Mouse (Mus musculus) left cerebral cortex, postnatal 4 days (tissue): ENCODE results near the gene Myo18a. TPM values are rescaled to one million over a fixed set of nuclear protein-coding genes. Genes with fewer than 3 reads are reported as not detected.

Experiments used
- total RNA-seq, 2 experiments: library from RNA; stranded (reverse); gene quantifications; 2 replicates each; pipeline ENCODE4 v1.2.3; 2021

Myo18a gene
- total RNA-seq, 2 experiments from 2014 or later, result 146 to 151 TPM

Other genes with a start within 250 kb of the Myo18a start
- gene Abhd15, start 248.1 kb upstream of the Myo18a start, total RNA-seq, result under 1 TPM; 0.50 to 0.54 TPM
- 1 to 10 TPM; 5.8 TPM for gene Trp53i13, start 247.3 kb upstream of the Myo18a start, total RNA-seq
- not detected for gene Gm10392, start 244.0 kb upstream of the Myo18a start, total RNA-seq
- 100 to 1,000 TPM; 104 to 113 TPM for gene Taok1, start 155.4 kb upstream of the Myo18a start, total RNA-seq
- 10 to 100 TPM; 74.1 to 76.0 TPM for gene Nufip2, start 77.1 kb upstream of the Myo18a start, total RNA-seq
- under 1 TPM; 0.26 to 0.52 TPM for gene Cryba1, start 38.0 kb upstream of the Myo18a start, total RNA-seq
- gene Gm10277, start 24.5 kb downstream of the Myo18a start, total RNA-seq, result not detected
- gene Pipox, start 130.8 kb downstream of the Myo18a start, total RNA-seq, result 1 to 10 TPM; 1.5 to 3.7 TPM
- gene Sez6, start 167.6 kb downstream of the Myo18a start, total RNA-seq, result 100 to 1,000 TPM; 246 to 287 TPM
- gene Phf12, start 219.5 kb downstream of the Myo18a start, total RNA-seq, result 10 to 100 TPM; 62.0 to 63.9 TPM